Mouse (Mus musculus) forebrain, postnatal 0 days (tissue): ENCODE results near the gene Tas2r116. TPM values are rescaled to one million over a fixed set of nuclear protein-coding genes. Genes with fewer than 3 reads are reported as not detected.

Experiments used
- ATAC-seq: fragments of 200-750 bp; cut with Nextera tagmentation; 2 replicates; pipeline ENCODE4 v1.8.0; 2017; ENCODE audit warnings: mild to moderate bottlenecking, moderate library complexity
- DNase-seq: peaks from one replicate; pipeline ENCODE4 v3.0.0-alpha.2; 2015
- H3K27ac ChIP-seq: fragments of 300-500 bp; sonication (generic); 2 replicates; pipeline ENCODE4 v1.5.1; 2014; ENCODE audit warnings: low read depth, mild to moderate bottlenecking, antibody characterized with exemption, low read length, moderate library complexity, mixed read lengths
- H3K27me3 ChIP-seq: fragments of 300-500 bp; sonication (generic); 2 replicates; pipeline ENCODE4 v1.6.1; 2014; ENCODE audit warnings: mild to moderate bottlenecking, low read length, mixed read lengths; ENCODE audit not compliant: insufficient read depth
- H3K36me3 ChIP-seq: fragments of 300-500 bp; sonication (generic); 2 replicates; pipeline ENCODE4 v1.6.1; 2014; ENCODE audit warnings: mild to moderate bottlenecking, moderate library complexity; ENCODE audit not compliant: insufficient read depth
- H3K4me1 ChIP-seq: fragments of 300-500 bp; sonication (generic); 2 replicates; pipeline ENCODE4 v1.6.1; 2014; ENCODE audit warnings: antibody characterized with exemption; ENCODE audit not compliant: insufficient read depth
- H3K4me2 ChIP-seq: fragments of 300-500 bp; sonication (generic); 2 replicates; pipeline ENCODE4 v1.6.1; 2014; ENCODE audit warnings: low read depth, mild to moderate bottlenecking, moderate library complexity
- H3K4me3 ChIP-seq: fragments of 300-500 bp; sonication (generic); 2 replicates; pipeline ENCODE4 v1.5.1; 2014; ENCODE audit warnings: low read depth, low read length, mixed read lengths
- H3K9ac ChIP-seq: fragments of 300-500 bp; sonication (generic); 2 replicates; pipeline ENCODE4 v1.6.1; 2014; ENCODE audit warnings: mild to moderate bottlenecking
- H3K9me3 ChIP-seq: fragments of 300-500 bp; sonication (generic); 2 replicates; pipeline ENCODE4 v1.6.1; 2016; ENCODE audit warnings: low read length
- CTCF ChIP-seq: sonication (generic); IDR thresholded peaks from 2 replicates; pipeline ENCODE4 v1.5.1; 2016; ENCODE audit warnings: antibody characterized with exemption, control low read depth, low read depth
- WGBS: fragments of 180-500 bp; shearing (Covaris S2); extraction: QIAGEN DNeasy Blood & Tissue Kit; methylation state at CpG from one replicate; pipeline ENCODE4 v1.1.7; 2014; 5-methylcytosine and 5-hydroxymethylcytosine counted together
- polyA plus RNA-seq: library from polyadenylated mRNA; unstranded; fragments of >200 nt; fragmentation: Nextera tagmentation; extraction: Ambion mirVana; gene quantifications from 2 replicates; pipeline ENCODE4 v1.2.1, GENCODE M21; 2015
- total RNA-seq: library from RNA; depleted of rRNA; stranded (reverse); fragments of >200 nt; gene quantifications from 2 replicates; pipeline ENCODE4 v1.2.3, GENCODE M21; 2014; rRNA removed

Gene Tas2r116
- total RNA-seq, result not detected in 2 replicates
- not detected in 2 replicates for polyA plus RNA-seq

- Histone ChIP-seq H3K36me3 (no peaks in the 10 kb centered on the region), H3K4me2 (no peak within 1 kb of the TSS), H3K4me3 (no peak within 1 kb of the TSS), H3K27ac (no peak within 1 kb of the TSS), H3K9ac (no peak within 1 kb of the TSS), H3K4me1 (no peaks in the 10 kb centered on the region), H3K27me3 (no peaks in the 10 kb centered on the region), H3K9me3 (no peaks in the 10 kb centered on the region)
- TF ChIP-seq CTCF, result no peak
- no peak for ATAC-seq
- WGBS, result 88% methylated on average over 1 of the region's 1 CpGs
- no peak for DNase-seq
Observed at GRCm38 (mm10) chr6:132855138-132855537, at the start of gene Tas2r116. Gene Tas2r116 (plus strand): TSS chr6:132855438.

GRCm38 (mm10) chr6:132846842-132847241, 8.4 kb upstream of the Tas2r116 start, which contains the start of gene Tas2r123:
Gene Tas2r123 (plus strand): TSS chr6:132847142.
- Histone ChIP-seq H3K27me3 (no peaks in the 10 kb centered on the region), H3K4me3 (no peak within 1 kb of the TSS), H3K4me2 (no peak within 1 kb of the TSS), H3K36me3 (no peaks in the 10 kb centered on the region), H3K9ac (no peak within 1 kb of the TSS), H3K27ac (no peak within 1 kb of the TSS), H3K4me1 (no peaks in the 10 kb centered on the region), H3K9me3 (no peaks in the 10 kb centered on the region)
- 85% methylated on average over 1 of the region's 1 CpGs for WGBS
- DNase-seq (no peak), ATAC-seq (no peak)
- TF ChIP-seq CTCF, result no peak

- Histone ChIP-seq H3K9ac (no peak within 1 kb of the TSS), H3K27me3 (no peaks in the 10 kb centered on the region), H3K27ac (no peak within 1 kb of the TSS), H3K9me3 (no peaks in the 10 kb centered on the region), H3K4me2 (no peak within 1 kb of the TSS), H3K4me3 (no peak within 1 kb of the TSS), H3K4me1 (no peaks in the 10 kb centered on the region), H3K36me3 (no peaks in the 10 kb centered on the region)
- no peak for DNase-seq
- no peak for ATAC-seq
- no peak for TF ChIP-seq CTCF
Observed at GRCm38 (mm10) chr6:132867708-132868107, 12.5 kb downstream of the Tas2r116 start, which contains the start of gene Tas2r110. Gene Tas2r110 (plus strand): TSS chr6:132868008.

GRCm38 (mm10) chr6:132892711-132893110, 37.5 kb downstream of the Tas2r116 start, which contains the start of gene Tas2r113:
Gene Tas2r113 (plus strand): TSS chr6:132893011.
- H3K9ac ChIP-seq, result no peak within 1 kb of the TSS
- no peak within 1 kb of the TSS for H3K27ac ChIP-seq
- no peaks in the 10 kb centered on the region for H3K36me3 ChIP-seq
- ATAC-seq (no peak), DNase-seq (no peak)
- no peak within 1 kb of the TSS for H3K4me2 ChIP-seq
- no peak within 1 kb of the TSS for H3K4me3 ChIP-seq
- H3K9me3 ChIP-seq, result no peaks in the 10 kb centered on the region
- TF ChIP-seq CTCF, result no peak
- no peaks in the 10 kb centered on the region for H3K27me3 ChIP-seq
- no peaks in the 10 kb centered on the region for H3K4me1 ChIP-seq
- 63% methylated on average over 1 of the region's 1 CpGs for WGBS

Other genes with a start within 250 kb of the Tas2r116 start
- gene A630073D07Rik, start 203.9 kb upstream of the Tas2r116 start, total RNA-seq, result not detected in 2 replicates
- not detected in 2 replicates for gene A630073D07Rik, start 203.9 kb upstream of the Tas2r116 start, polyA plus RNA-seq
- gene Tas2r120, start 198.5 kb upstream of the Tas2r116 start, total RNA-seq, result not detected in 2 replicates
- gene Tas2r120, start 198.5 kb upstream of the Tas2r116 start, polyA plus RNA-seq, result not detected in 2 replicates
- not detected in 2 replicates for gene Tas2r121, start 154.4 kb upstream of the Tas2r116 start, total RNA-seq
- not detected in 2 replicates for gene Tas2r121, start 154.4 kb upstream of the Tas2r116 start, polyA plus RNA-seq
- gene Tas2r122, start 143.5 kb upstream of the Tas2r116 start, total RNA-seq, result not detected in 2 replicates
- gene Tas2r122, start 143.5 kb upstream of the Tas2r116 start, polyA plus RNA-seq, result not detected in 2 replicates
- gene Tas2r115, start 117.4 kb upstream of the Tas2r116 start, total RNA-seq, result not detected in 2 replicates
- not detected in 2 replicates for gene Tas2r115, start 117.4 kb upstream of the Tas2r116 start, polyA plus RNA-seq
- gene Tas2r124, start 100.7 kb upstream of the Tas2r116 start, total RNA-seq, result not detected in 2 replicates
- not detected in 2 replicates for gene Tas2r124, start 100.7 kb upstream of the Tas2r116 start, polyA plus RNA-seq
- gene Tas2r102, start 93.3 kb upstream of the Tas2r116 start, total RNA-seq, result not detected in 2 replicates
- not detected in 2 replicates for gene Tas2r102, start 93.3 kb upstream of the Tas2r116 start, polyA plus RNA-seq
- not detected in 2 replicates for gene Tas2r136, start 77.3 kb upstream of the Tas2r116 start, total RNA-seq
- gene Tas2r136, start 77.3 kb upstream of the Tas2r116 start, polyA plus RNA-seq, result not detected in 2 replicates
- not detected in 2 replicates for gene Tas2r117, start 52.6 kb upstream of the Tas2r116 start, total RNA-seq
- not detected in 2 replicates for gene Tas2r117, start 52.6 kb upstream of the Tas2r116 start, polyA plus RNA-seq
- not detected in 2 replicates for gene Tas2r123, start 8.3 kb upstream of the Tas2r116 start, total RNA-seq
- not detected in 2 replicates for gene Tas2r123, start 8.3 kb upstream of the Tas2r116 start, polyA plus RNA-seq
- gene Tas2r110, start 12.6 kb downstream of the Tas2r116 start, total RNA-seq, result not detected in 2 replicates
- not detected in 2 replicates for gene Tas2r110, start 12.6 kb downstream of the Tas2r116 start, polyA plus RNA-seq
- gene Tas2r113, start 37.6 kb downstream of the Tas2r116 start, total RNA-seq, result not detected in 2 replicates
- not detected in 2 replicates for gene Tas2r113, start 37.6 kb downstream of the Tas2r116 start, polyA plus RNA-seq
- gene Tas2r125, start 54.2 kb downstream of the Tas2r116 start, total RNA-seq, result not detected in 2 replicates
- not detected in 2 replicates for gene Tas2r125, start 54.2 kb downstream of the Tas2r116 start, polyA plus RNA-seq
- gene Tas2r129, start 95.7 kb downstream of the Tas2r116 start, total RNA-seq, result not detected in 2 replicates
- not detected in 2 replicates for gene Tas2r129, start 95.7 kb downstream of the Tas2r116 start, polyA plus RNA-seq
- not detected in 2 replicates for gene Tas2r131, start 102.5 kb downstream of the Tas2r116 start, total RNA-seq
- gene Tas2r131, start 102.5 kb downstream of the Tas2r116 start, polyA plus RNA-seq, result not detected in 2 replicates
- not detected in 2 replicates for gene Tas2r109, start 125.5 kb downstream of the Tas2r116 start, total RNA-seq
- gene Tas2r109, start 125.5 kb downstream of the Tas2r116 start, polyA plus RNA-seq, result not detected in 2 replicates
- gene Tas2r103, start 181.7 kb downstream of the Tas2r116 start, total RNA-seq, result not detected in 2 replicates
- gene Tas2r103, start 181.7 kb downstream of the Tas2r116 start, polyA plus RNA-seq, result not detected in 2 replicates
- not detected in 2 replicates for gene Tas2r140, start 200.4 kb downstream of the Tas2r116 start, total RNA-seq
- gene Tas2r140, start 200.4 kb downstream of the Tas2r116 start, polyA plus RNA-seq, result not detected in 2 replicates
- gene Smim10l1, start 249.5 kb downstream of the Tas2r116 start, total RNA-seq, result 162 and 168 TPM in 2 replicates
- 116 and 126 TPM in 2 replicates for gene Smim10l1, start 249.5 kb downstream of the Tas2r116 start, polyA plus RNA-seq